Mouse (Mus musculus): ENCODE results near the gene Ppox. TPM values are rescaled to one million over a fixed set of nuclear protein-coding genes. Genes with fewer than 3 reads are reported as not detected.

Ppox gene
- total RNA-seq, 2 experiments from 2014 or later: 31.2 to 42.1 TPM

DNA sequence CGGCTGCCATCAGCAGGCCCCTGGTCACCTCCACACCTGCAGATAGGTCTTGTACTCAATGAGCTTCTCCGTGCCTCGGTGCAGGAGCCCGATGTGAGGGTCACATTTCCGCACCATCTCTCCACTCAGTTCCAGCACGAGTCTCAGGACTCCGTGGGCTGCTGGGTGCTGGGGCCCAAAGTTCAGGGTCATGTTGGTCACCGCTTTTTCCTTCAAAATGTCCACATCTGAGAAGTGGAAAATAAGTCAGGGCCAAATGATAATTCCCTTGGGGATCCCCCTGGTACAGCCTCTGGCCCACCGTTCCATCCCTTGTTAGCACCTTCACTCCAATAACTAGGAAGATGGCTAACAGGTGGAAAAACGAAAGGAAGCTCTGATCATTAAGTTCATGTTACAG lies 40.1 kb downstream of the Ppox start:
- DNase-seq (ENCODE audit: low spot score in 2 of 2): no peak
- TF ChIP-seq CTCF (conservative IDR thresholded peaks at IDR 0.05): no peak
- Histone ChIP-seq H3K27ac (no peak overlapping the region), H3K4me3 (no peak overlapping the region)

DNA sequence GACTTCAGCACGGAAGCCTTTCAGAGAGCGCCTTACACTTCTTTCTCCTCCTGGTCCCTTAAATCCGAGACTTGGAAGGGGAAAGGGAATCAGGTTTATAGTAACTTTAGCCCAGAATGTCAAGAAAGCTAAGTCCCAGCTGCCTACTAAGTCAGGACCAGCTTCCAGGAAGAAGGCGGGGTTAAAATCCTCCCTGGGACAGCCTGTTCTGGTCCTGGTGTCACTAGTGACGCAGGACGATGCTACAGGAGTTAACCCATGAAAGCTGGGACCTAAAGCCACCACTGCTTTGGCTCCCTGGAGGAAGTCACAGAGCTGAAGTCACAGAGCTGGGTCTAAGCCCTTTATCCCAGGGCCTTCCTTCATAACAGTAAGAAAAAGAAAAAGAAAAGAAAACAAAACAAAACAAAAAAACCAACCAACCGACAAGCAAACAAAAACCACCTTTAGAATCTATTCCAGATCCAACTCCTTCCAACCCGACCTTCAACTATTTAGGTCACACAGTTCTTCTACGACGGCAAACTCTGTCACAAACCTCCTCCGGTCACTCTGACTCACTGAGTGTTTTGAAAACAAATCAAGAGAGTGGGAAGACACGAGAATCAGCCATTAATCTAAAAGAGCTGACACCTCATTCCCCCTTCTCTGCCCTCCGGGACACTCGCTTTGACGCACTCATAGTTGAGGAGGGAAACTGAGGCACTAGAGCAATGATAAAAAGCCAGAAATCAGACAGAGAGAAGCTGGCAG lies 40.8 kb downstream of the Ppox start:
- no peak for TF ChIP-seq CTCF (conservative IDR thresholded peaks at IDR 0.05)
- no peak for DNase-seq (ENCODE audit: low spot score in 2 of 2)
- Histone ChIP-seq H3K4me3 (no peak overlapping the region), H3K27ac (no peak overlapping the region)

- no peak overlapping the region for H3K4me3 ChIP-seq
- DNase-seq (ENCODE audit: low spot score in 2 of 2): peak in 1 of 2 experiments; percentile 50
- H3K27ac ChIP-seq: no peak overlapping the region
- peak; percentile 87 for TF ChIP-seq CTCF (conservative IDR thresholded peaks at IDR 0.05)
Observed at GRCm38 (mm10) chr1:171238463-171238862, 42.5 kb downstream of the Ppox start.

DNA sequence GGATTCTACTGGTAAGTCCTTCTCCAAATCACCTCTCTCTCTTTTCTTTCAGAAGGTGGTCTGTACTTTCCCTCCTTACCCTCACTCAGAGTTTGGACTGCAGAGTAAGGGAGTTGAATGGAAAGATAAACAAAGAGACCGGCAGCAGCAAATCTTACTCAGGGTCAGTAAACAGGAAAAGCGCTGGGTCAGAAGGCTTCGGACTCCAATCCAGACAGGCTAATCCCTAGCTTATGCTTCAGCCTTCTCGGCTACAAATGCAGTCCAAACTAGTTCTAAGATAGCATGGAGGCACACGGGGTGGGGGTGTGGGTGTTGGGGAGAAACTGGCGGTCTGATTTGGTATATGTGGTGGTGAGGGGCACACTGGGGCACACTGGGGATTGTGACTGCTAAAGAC lies 43.5 kb downstream of the Ppox start:
- no peak for TF ChIP-seq CTCF (conservative IDR thresholded peaks at IDR 0.05)
- no peak overlapping the region for H3K27ac ChIP-seq
- no peak overlapping the region for H3K4me3 ChIP-seq
- no peak for DNase-seq (ENCODE audit: low spot score in 2 of 2)

DNA sequence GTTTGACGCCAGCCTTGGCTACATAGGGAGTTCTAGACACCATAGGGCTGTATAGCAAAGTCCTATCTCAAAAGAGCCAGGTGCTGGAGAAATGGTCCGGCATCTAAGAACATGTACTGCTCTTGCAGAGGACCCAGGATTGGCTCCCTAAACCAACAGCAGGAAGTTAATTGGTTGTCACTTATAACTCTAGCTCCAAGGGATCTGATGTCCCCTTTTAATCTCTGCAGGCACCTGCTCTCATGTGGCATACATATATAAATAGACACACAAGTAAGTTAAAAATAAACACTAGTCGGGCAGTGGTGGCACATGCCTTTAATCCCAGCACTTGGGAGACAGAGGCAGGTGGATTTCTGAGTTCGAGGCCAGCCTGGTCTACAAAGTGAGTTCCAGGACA lies 45.2 kb downstream of the Ppox start:
- no peak for DNase-seq (ENCODE audit: low spot score in 2 of 2)
- H3K27ac ChIP-seq: no peak overlapping the region
- H3K4me3 ChIP-seq: no peak overlapping the region
- TF ChIP-seq CTCF (conservative IDR thresholded peaks at IDR 0.05): no peak

DNA sequence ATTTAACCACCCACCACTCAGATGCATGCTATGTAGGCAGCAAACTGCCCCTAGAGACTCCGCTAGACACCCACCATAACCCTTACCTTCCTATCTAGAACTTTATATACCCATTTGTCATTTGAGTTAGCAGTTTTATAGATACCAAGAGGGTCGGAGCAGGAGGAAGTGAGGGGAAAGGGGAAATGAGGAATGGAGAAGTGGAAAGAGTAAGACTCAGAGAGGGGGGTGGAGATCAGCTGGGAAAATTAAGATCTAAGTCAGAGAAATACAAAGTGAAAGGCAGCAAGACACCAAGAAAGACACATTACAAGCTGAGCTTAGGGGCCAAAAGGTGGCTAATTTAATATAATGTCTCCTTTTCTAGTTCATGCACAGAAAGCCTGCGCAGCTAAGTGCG lies 46.4 kb downstream of the Ppox start:
- no peak for DNase-seq (ENCODE audit: low spot score in 2 of 2)
- no peak overlapping the region for H3K27ac ChIP-seq
- no peak overlapping the region for H3K4me3 ChIP-seq
- no peak for TF ChIP-seq CTCF (conservative IDR thresholded peaks at IDR 0.05)

GRCm38 (mm10) chr1:171234126-171234525 lies 46.9 kb downstream of the Ppox start, which contains the start of gene Fcer1g:
TSS of gene Fcer1g (minus strand) at chr1:171234365.
- H3K27ac ChIP-seq: no peak within 1 kb of the TSS
- no peak for TF ChIP-seq CTCF (conservative IDR thresholded peaks at IDR 0.05)
- DNase-seq (ENCODE audit: low spot score in 2 of 2): no peak
- H3K4me3 ChIP-seq: peak within 1 kb of the TSS; percentile 9; the same call in 1 of the 2 replicates

- DNase-seq (ENCODE audit: low spot score in 2 of 2): no peak
- Histone ChIP-seq H3K4me3 (peak overlapping the region; percentile 9; the same call in 1 of the 2 replicates), H3K27ac (no peak overlapping the region)
- TF ChIP-seq CTCF (conservative IDR thresholded peaks at IDR 0.05): no peak
Observed at GRCm38 (mm10) chr1:171232800-171233730, 47.9 kb downstream of the Ppox start.

DNA sequence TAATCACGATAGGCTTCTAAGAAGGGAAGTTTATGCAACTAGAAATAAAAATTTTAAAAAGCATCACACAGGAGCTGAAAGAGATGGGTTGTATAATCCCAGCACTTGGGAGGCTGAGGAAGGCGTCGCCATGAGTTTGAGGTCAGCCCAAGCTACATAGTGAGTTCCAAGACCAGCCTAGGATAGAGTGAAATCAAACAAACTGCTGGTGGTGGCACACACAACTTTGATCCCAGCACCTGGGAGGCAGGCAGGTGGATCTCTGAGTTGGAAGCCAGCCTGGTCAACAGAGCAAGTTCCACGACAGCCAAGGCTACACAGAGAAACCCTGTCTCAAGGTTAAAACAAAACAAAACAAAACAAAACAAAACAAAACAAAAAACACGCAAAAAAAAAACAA lies 48.6 kb downstream of the Ppox start:
- Histone ChIP-seq H3K27ac (no peak overlapping the region), H3K4me3 (no peak overlapping the region)
- TF ChIP-seq CTCF (conservative IDR thresholded peaks at IDR 0.05): no peak
- DNase-seq (ENCODE audit: low spot score in 2 of 2): no peak

DNA sequence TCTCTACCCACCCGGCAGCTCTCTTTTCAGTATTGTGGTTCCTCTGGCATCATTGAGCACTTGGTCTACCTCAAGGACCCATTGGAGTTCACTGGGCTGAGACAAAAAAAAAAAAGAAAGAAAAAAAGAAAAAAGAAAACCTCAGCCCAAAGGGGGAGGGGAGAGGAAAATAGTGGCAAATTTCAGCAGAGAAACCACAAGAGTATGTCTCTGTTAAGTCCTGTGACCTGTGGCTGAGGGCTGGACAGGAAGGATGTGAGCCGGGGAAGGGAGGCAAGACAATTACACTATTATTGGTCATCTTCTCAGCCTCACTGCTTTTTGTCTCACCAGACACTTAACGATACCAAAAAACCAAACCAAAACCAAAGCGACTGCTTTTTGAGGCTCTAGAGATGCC lies 49.1 kb downstream of the Ppox start:
- Histone ChIP-seq H3K27ac (no peak overlapping the region), H3K4me3 (no peak overlapping the region)
- no peak for DNase-seq (ENCODE audit: low spot score in 2 of 2)
- no peak for TF ChIP-seq CTCF (conservative IDR thresholded peaks at IDR 0.05)

GRCm38 (mm10) chr1:171230215-171230614 lies 50.8 kb downstream of the Ppox start:
- TF ChIP-seq CTCF (conservative IDR thresholded peaks at IDR 0.05): no peak
- H3K4me3 ChIP-seq: no peak overlapping the region
- DNase-seq (ENCODE audit: low spot score in 2 of 2): no peak
- no peak overlapping the region for H3K27ac ChIP-seq

DNA sequence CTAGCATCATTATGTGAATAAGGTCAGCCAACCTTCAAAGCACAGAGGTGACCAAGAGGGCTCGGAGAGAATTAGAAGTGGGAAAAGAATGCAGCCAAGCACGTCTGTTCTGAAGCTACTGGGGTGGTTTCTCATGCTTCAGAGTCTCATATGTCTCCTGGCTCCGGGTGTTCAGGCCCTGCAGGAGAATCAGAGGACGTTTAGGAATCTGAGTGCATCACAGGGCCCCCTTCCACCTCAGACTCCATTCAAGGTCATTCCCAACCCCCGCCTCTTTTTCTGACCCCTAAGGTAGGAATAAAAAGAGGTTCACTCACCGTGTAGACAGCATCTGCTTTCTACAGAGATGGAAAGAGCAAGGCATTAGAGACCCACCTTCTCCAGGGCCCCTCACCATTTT lies 51.2 kb downstream of the Ppox start:
- no peak for TF ChIP-seq CTCF (conservative IDR thresholded peaks at IDR 0.05)
- Histone ChIP-seq H3K4me3 (no peak overlapping the region), H3K27ac (no peak overlapping the region)
- DNase-seq (ENCODE audit: low spot score in 2 of 2): no peak

- no peak overlapping the region for H3K27ac ChIP-seq
- no peak for DNase-seq (ENCODE audit: low spot score in 2 of 2)
- no peak overlapping the region for H3K4me3 ChIP-seq
- no peak for TF ChIP-seq CTCF (conservative IDR thresholded peaks at IDR 0.05)
Observed at GRCm38 (mm10) chr1:171227879-171228278, 53.1 kb downstream of the Ppox start.

Measured in layer of hippocampus, adult 2 months (tissue).